Mouse (Mus musculus): Measurements from ENCODE around the gene Sh3d19.

GRCm38 (mm10) chr3:85987225-85987624 lies 16.3 kb downstream of the Sh3d19 start:
- TF ChIP-seq CTCF (conservative IDR thresholded peaks at IDR 0.05; ENCODE audit: insufficient read depth, insufficient read length, low read depth, low read length), result no peak
- no peak for TF ChIP-seq POLR2A (IDR thresholded peaks at IDR 0.05; ENCODE audit: low read depth, low read length)

Measured in kidney, adult 2 months (tissue).